Mouse (Mus musculus): ENCODE data around the gene Ceacam2.

- TF ChIP-seq CTCF (conservative IDR thresholded peaks at IDR 0.05; ENCODE audit: insufficient read depth, insufficient read length, low read depth, low read length) (no peak), POLR2A (IDR thresholded peaks at IDR 0.05; ENCODE audit: low read depth, low read length) (no peak)
Measured at GRCm38 (mm10) chr7:25483133-25483735, 56.4 kb downstream of the Ceacam2 start.

All from kidney, adult 2 months (tissue).